Mouse (Mus musculus) heart, postnatal 4 days (tissue): Measurements from ENCODE around the gene Ncoa5. TPM values are rescaled to one million over a fixed set of nuclear protein-coding genes. Genes with fewer than 3 reads are reported as not detected.
A peak's percentile ranks its signal among the peaks of the same experiment; 100 is the strongest.

Experiments used
- DNase-seq: peaks from one replicate; pipeline ENCODE4 v3.0.0; 2021
- total RNA-seq, 2 experiments: library from RNA; stranded (reverse); gene quantifications; 2 replicates each; pipeline ENCODE4 v1.2.3; 2021

The Ncoa5 gene
- total RNA-seq, 2 experiments from 2014 or later = 29.1 to 30.2 TPM

GRCm38 (mm10) chr2:164956195-164956594 is 78.5 kb downstream of the Ncoa5 start:
- DNase-seq = no peak

GRCm38 (mm10) chr2:164955725-164956124 is 78.9 kb downstream of the Ncoa5 start:
- DNase-seq = no peak

GRCm38 (mm10) chr2:164953224-164953623 is 81.4 kb downstream of the Ncoa5 start:
- peak; percentile 88 for DNase-seq

GRCm38 (mm10) chr2:164952448-164952847 is 82.2 kb downstream of the Ncoa5 start:
- no peak for DNase-seq

- DNase-seq = no peak
Measured at GRCm38 (mm10) chr2:164951745-164952144, 82.9 kb downstream of the Ncoa5 start.

GRCm38 (mm10) chr2:164950501-164950900 is 84.2 kb downstream of the Ncoa5 start:
- no peak for DNase-seq

Other genes starting within 250 kb of the Ncoa5 start
- 10 to 100 TPM; 22.9 to 24.1 TPM for gene Snx21, start 249.0 kb downstream of the Ncoa5 start, total RNA-seq
- 10 to 100 TPM; 13.1 to 13.5 TPM for gene Acot8, start 230.0 kb downstream of the Ncoa5 start, total RNA-seq
- gene Zswim3, start 229.8 kb downstream of the Ncoa5 start, total RNA-seq = 1 to 10 TPM; 1.8 to 2.3 TPM
- 1 to 10 TPM; 5.0 to 5.8 TPM for gene Zswim1, start 212.2 kb downstream of the Ncoa5 start, total RNA-seq
- gene Spata25, start 206.3 kb downstream of the Ncoa5 start, total RNA-seq = 1 to 10 TPM in 1 of 2 experiments, under 1 TPM in 1; 0.92 to 1.9 TPM
- 100 to 1,000 TPM; 101 to 104 TPM for gene Ctsa, start 202.0 kb downstream of the Ncoa5 start, total RNA-seq
- gene Neurl2, start 201.4 kb downstream of the Ncoa5 start, total RNA-seq = 10 to 100 TPM; 33.3 to 34.0 TPM
- gene Pltp, start 177.2 kb downstream of the Ncoa5 start, total RNA-seq = 10 to 100 TPM; 13.2 to 20.5 TPM
- 10 to 100 TPM; 47.0 to 48.2 TPM for gene Pcif1, start 155.6 kb downstream of the Ncoa5 start, total RNA-seq
- 10 to 100 TPM; 14.7 to 15.8 TPM for gene Zfp335, start 123.1 kb downstream of the Ncoa5 start, total RNA-seq
- gene Mmp9, start 94.1 kb downstream of the Ncoa5 start, total RNA-seq = under 1 TPM; 0.48 to 0.63 TPM
- 1 to 10 TPM in 1 of 2 experiments, under 1 TPM in 1; 0.90 to 1.1 TPM for gene Slc12a5, start 74.1 kb downstream of the Ncoa5 start, total RNA-seq
- 1 to 10 TPM; 4.9 to 5.3 TPM for gene Cd40, start 20.8 kb upstream of the Ncoa5 start, total RNA-seq
- not detected for gene 1700025C18Rik, start 55.9 kb upstream of the Ncoa5 start, total RNA-seq
- gene Cdh22, start 200.0 kb upstream of the Ncoa5 start, total RNA-seq = under 1 TPM; 0.24 to 0.27 TPM